Mouse (Mus musculus): ENCODE measurements around the gene Dynlrb1. TPM values are rescaled to one million over a fixed set of nuclear protein-coding genes. Genes with fewer than 3 reads are reported as not detected.

The Dynlrb1 gene
- total RNA-seq, 4 experiments from 2014 or later = 209 to 378 (median 290) TPM

DNA sequence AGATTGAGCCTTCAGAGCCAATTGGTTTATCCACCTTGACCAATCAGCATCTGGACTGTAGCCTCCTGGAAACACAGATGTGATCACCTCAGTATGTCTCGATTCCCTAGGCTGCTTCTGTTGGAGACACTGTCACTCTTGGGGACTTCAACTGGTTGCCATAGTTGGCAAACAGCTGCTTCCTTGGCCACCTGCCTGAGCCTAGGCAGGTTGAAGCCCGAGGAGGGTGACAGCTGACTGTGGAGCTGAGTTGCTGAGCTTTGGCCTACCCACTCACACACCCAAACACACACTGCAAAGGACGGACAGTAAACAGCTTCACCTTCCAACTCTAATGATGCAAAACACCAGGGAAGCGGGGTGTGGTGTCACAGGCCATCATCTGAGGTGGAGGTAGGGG lies 47.5 kb downstream of the Dynlrb1 start:
- no peak for DNase-seq

DNA sequence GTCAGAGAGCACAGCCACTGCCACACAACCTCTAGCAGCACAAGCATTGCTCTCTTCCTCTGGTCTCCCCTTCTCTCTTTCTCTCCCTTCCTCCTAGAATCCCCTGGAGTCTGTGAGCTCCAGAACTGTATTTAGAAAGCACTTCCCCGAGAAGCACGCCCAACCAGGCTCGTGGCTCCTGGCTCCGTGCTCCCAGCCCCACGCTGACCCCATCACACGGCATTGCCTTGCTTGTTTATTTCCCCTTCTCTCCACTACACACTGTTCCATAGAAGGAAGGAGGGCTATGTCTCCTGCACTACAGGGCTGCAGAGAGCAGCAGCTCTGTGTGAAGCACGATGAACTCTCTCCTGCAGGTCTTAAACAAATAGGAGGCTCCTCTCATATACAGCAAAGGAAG lies 48.3 kb downstream of the Dynlrb1 start:
- no peak for DNase-seq

DNA sequence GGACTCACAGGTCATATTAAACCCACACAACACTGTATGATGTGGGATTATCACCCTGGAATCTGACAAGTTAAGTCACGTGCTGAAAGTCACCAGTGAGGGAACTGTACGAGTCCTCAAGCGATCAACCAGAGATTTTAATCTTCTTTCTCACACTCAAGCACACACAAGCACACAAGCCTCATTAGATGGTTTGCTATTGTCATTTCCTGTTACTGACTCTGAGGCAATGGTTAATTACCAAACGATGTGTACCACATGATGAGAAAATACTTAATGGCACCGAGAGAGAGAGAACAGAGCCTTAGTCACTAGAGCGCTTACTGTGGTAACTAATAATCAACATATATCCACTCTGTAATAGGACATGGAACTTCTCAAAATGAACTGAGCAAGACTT lies 49.4 kb downstream of the Dynlrb1 start:
- DNase-seq = no peak

DNA sequence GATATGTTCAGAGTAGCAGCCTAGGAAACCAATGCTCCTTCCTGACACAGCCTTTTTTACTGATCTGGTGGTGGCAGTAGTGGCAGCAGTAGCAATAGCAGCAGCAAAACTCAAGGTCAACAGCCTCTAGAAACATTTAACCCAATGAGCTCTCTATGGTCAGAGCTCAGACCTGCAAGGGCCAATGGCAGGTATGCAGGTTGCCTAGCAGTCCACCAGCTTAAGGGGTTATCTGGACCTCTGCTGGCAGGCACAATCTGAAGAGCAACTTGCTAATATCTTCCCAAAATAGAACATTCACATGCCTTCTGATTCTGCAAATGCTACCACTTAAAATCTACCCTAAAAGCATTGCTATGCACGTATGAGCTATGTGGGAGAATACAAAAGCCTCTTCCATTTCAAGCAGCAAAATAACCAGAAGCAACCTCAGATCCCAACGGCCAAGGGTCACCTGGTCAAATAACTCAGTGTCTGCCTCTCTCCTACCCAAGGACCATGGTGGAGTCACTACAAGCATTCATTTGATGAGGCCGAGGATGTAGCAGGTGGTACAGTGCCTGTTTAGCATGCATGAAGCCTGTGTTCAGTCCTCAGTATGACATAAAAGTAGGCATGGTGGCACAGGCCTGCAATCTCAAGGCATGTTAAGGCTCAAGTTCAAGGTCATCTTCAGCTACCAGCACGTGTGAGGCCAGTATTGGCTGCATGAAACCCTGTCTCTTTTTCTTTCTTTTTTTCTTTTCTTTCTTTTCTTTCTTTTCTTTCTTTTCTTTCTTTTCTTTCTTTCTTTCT lies 51.3 kb downstream of the Dynlrb1 start:
- no peak for DNase-seq

DNA sequence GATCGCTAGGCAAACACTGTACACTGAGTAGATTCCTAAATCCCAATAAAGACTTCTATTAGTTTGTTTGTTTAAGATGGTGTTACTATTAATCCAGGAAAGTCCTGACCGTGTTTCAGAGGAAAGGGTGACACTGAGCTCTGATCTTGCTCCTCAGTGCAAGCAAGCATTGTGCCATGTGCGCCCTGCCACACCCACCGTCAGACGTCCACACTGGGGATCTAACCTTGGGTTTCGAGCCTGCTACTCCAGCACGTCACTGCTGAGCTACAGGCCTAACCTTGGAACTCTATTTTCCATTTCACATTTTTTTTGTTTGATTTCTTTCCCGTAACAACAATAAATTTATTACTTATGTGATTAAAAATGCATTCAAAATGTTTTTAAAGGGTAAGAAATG lies 53.7 kb downstream of the Dynlrb1 start:
- no peak for DNase-seq

DNA sequence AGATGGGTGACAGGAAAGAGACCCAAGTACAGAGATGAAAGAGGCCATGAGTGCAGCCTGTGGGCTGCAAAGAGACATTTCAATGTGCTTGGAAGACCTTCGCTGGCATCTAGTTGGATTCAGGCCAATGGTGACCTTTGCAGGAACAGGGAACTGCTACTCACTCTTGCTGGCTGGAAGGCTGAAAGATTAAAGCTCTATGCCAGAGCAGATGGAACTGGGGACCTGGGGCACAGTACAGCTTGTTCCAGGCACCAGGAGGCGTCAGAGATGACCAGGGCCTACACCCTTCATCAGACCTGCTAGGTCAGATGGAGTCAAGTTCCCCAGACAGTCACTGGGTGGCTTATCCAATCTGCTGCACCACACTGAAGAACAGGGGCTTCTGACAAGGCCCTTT lies 57.0 kb downstream of the Dynlrb1 start:
- DNase-seq = peak; percentile 88

DNA sequence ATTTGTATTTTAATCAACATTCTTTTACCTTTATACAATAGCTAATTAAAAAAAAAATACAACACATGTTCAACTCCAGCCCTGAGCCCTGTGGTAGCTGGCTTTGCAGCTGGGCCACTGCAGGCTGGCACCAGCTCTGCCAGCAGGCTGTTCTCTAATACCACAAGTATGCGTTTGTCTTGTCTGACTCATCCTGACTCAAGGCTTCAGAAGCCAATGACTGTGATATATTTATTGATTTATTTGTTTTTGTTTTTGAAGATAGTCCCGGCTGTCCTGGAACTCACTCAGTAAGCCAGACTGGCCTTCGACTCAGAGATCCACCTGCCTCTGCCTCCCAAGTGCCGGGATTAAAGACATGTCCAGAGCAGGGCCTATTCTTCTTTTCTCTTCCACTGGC lies 57.6 kb downstream of the Dynlrb1 start:
- peak; percentile 69 for DNase-seq

DNA sequence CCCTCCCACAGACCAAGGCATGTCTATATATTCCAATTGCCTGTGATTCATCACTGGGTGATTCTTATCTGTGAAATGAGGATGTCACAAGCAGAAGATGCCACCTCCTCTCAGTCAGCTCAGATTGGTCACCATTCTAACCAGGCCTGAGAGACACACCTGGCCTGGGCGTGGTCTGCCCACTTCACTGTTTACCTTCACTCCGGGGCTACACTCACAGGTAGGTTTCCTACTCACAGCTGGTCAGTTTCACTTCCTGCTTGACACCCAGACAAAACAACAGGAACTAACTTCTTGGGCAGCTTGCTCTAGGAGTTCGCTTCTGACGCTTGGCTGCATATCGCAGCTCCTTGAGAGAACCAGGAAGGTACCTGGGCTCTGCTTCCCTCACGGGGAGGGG lies 59.1 kb downstream of the Dynlrb1 start:
- no peak for DNase-seq

DNA sequence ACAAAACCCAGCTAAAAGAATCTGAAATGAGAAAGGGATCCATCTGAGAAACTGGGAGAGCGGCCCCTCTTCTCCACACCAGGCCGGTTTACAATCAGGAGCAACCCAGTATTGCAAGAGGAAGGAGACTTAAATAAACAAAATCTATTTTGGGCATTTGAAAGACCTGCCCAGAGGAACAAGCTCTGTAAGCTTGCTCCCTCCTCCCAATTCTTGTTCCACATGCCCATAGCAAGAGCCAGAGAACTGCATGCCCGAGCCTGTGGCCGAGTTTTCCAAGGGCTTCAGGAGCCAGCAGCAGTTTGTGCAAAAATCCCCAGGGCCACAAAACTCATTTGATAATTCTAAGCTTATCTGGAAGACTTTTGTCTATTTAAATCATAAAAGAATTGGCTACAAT lies 63.2 kb downstream of the Dynlrb1 start:
- no peak for DNase-seq

Other genes starting within 250 kb of the Dynlrb1 start
- 1 to 10 TPM; 3.1 to 9.6 (median 4.6) TPM for gene Gm14226, start 218.3 kb upstream of the Dynlrb1 start, total RNA-seq (2022)
- gene Ahcy, start 162.0 kb upstream of the Dynlrb1 start, total RNA-seq (2022) = 10 to 100 TPM; 33.8 to 39.2 (median 37.7) TPM
- 10 to 100 TPM; 47.2 to 72.7 (median 56.8) TPM for gene Itch, start 103.0 kb upstream of the Dynlrb1 start, total RNA-seq (2022)
- 100 to 1,000 TPM; 298 to 859 (median 554) TPM for gene Map1lc3a, start 39.8 kb downstream of the Dynlrb1 start, total RNA-seq (2022)
- gene Pigu, start 120.9 kb downstream of the Dynlrb1 start, total RNA-seq (2022) = 10 to 100 TPM; 31.3 to 50.4 (median 38.7) TPM
- gene Trp53inp2, start 144.5 kb downstream of the Dynlrb1 start, total RNA-seq (2022) = 100 to 1,000 TPM; 182 to 291 (median 250) TPM
- gene Ncoa6, start 237.4 kb downstream of the Dynlrb1 start, total RNA-seq (2022) = 10 to 100 TPM; 39.0 to 65.5 (median 49.2) TPM

Measured in adrenal gland, adult 8-10 months (tissue).